Mouse (Mus musculus) forebrain, embryonic 13.5 days (tissue): ENCODE data around the gene Olah. TPM values are rescaled to one million over a fixed set of nuclear protein-coding genes. Genes with fewer than 3 reads are reported as not detected.

ENCODE experiments used
- ATAC-seq: fragments of 200-750 bp; cut with Nextera tagmentation; 2 replicates; pipeline ENCODE4 v1.8.0; 2017
- H3K27ac ChIP-seq: fragments of 300-500 bp; sonication (generic); 2 replicates; pipeline ENCODE4 v1.5.1; 2015; ENCODE audit warnings: inconsistent platforms, mild to moderate bottlenecking, moderate library complexity
- H3K27me3 ChIP-seq: fragments of 300-500 bp; sonication (generic); 2 replicates; pipeline ENCODE4 v1.6.1; 2015; ENCODE audit warnings: mild to moderate bottlenecking, inconsistent platforms
- H3K36me3 ChIP-seq: fragments of 300-500 bp; sonication (generic); 2 replicates; pipeline ENCODE4 v1.6.1; 2015; ENCODE audit warnings: mild to moderate bottlenecking, inconsistent platforms; ENCODE audit not compliant: poor library complexity, severe bottlenecking
- H3K4me1 ChIP-seq: fragments of 300-500 bp; sonication (generic); 2 replicates; pipeline ENCODE4 v1.6.1; 2015; ENCODE audit warnings: inconsistent platforms
- H3K4me2 ChIP-seq: fragments of 300-500 bp; sonication (generic); 2 replicates; pipeline ENCODE4 v1.6.1; 2015; ENCODE audit warnings: inconsistent platforms, mild to moderate bottlenecking, moderate library complexity
- H3K4me3 ChIP-seq: fragments of 300-500 bp; sonication (generic); 2 replicates; pipeline ENCODE4 v1.5.1; 2015; ENCODE audit warnings: mild to moderate bottlenecking, inconsistent platforms
- H3K9ac ChIP-seq: fragments of 300-500 bp; sonication (generic); 2 replicates; pipeline ENCODE4 v1.6.1; 2015; ENCODE audit warnings: mild to moderate bottlenecking, inconsistent platforms
- H3K9me3 ChIP-seq: fragments of 300-500 bp; sonication (generic); replicated peaks from 2 replicates; pipeline ENCODE4 v1.6.1; 2016; ENCODE audit warnings: inconsistent platforms
- WGBS: fragments of 180-500 bp; shearing (Covaris S2); methylation state at CpG from one replicate; pipeline ENCODE4 v1.1.7; 2015; 5-methylcytosine and 5-hydroxymethylcytosine counted together
- polyA plus RNA-seq: library from polyadenylated mRNA; unstranded; fragments of >200 nt; fragmentation: Nextera tagmentation; extraction: Ambion mirVana; gene quantifications from 2 replicates; pipeline ENCODE4 v1.2.1, GENCODE M21; 2015

Olah gene
- polyA plus RNA-seq, 1 experiment from 2014 or later, result not detected

- Histone ChIP-seq H3K27me3 (peaks cover 18% of the 10 kb centered on the region; the same call in 1 of the 2 replicates), H3K36me3 (no peaks in the 10 kb centered on the region), H3K9ac (peak within 1 kb of the TSS; percentile 43; the same call in 1 of the 2 replicates), H3K4me1 (peaks cover 22% of the 10 kb centered on the region), H3K9me3 (no peaks in the 10 kb centered on the region), H3K4me3 (peak within 1 kb of the TSS; percentile 27), H3K4me2 (peak within 1 kb of the TSS; percentile 66), H3K27ac (no peak within 1 kb of the TSS)
- WGBS, result 4% methylated on average over 20 of the region's 20 CpGs
- no peak for ATAC-seq
Measured at GRCm38 (mm10) chr2:3335611-3336301, 61.3 kb downstream of the Olah start, which contains the start of gene Acbd7. Gene Acbd7, plus strand, starts transcription at chr2:3336168.

- Histone ChIP-seq H3K4me1 (peaks cover 22% of the 10 kb centered on the region), H3K4me2 (no peak overlapping the region), H3K27me3 (peaks cover 18% of the 10 kb centered on the region; the same call in 1 of the 2 replicates), H3K36me3 (peaks cover 6% of the 10 kb centered on the region), H3K9me3 (no peaks in the 10 kb centered on the region), H3K9ac (no peak overlapping the region), H3K27ac (no peak overlapping the region), H3K4me3 (no peak overlapping the region)
- whole genome bisulfite sequencing, result 91% methylated on average over 12 of the region's 12 CpGs
- no peak for ATAC-seq
Measured at GRCm38 (mm10) chr2:3333761-3334160, 63.2 kb downstream of the Olah start.

- Histone ChIP-seq H3K9me3 (no peaks in the 10 kb centered on the region), H3K36me3 (peaks cover 16% of the 10 kb centered on the region), H3K4me3 (peak within 1 kb of the TSS; percentile 66), H3K4me2 (peak within 1 kb of the TSS; percentile 75), H3K27me3 (peaks cover 15% of the 10 kb centered on the region; the same call in 1 of the 2 replicates), H3K9ac (peak within 1 kb of the TSS; percentile 75), H3K4me1 (peaks cover 22% of the 10 kb centered on the region), H3K27ac (peak within 1 kb of the TSS; percentile 57)
- ATAC-seq, result peak; percentile 98
- WGBS, result under 1% methylated on average over 45 of the region's 45 CpGs
Measured at GRCm38 (mm10) chr2:3332484-3333242, 64.3 kb downstream of the Olah start, which contains the start of gene Rpp38. Gene Rpp38, minus strand, starts transcription at chr2:3332643.

- no peak; the same call in 1 of the 2 replicates for ATAC-seq
- WGBS, result 1% methylated on average over 21 of the region's 21 CpGs
- H3K27me3 ChIP-seq, result peaks cover 11% of the 10 kb centered on the region; the same call in 1 of the 2 replicates
Measured at GRCm38 (mm10) chr2:3332056-3332455, 65.0 kb downstream of the Olah start.

GRCm38 (mm10) chr2:3331071-3331703 lies 65.8 kb downstream of the Olah start:
- Histone ChIP-seq H3K9me3 (no peaks in the 10 kb centered on the region), H3K9ac (peak overlapping the region; percentile 75), H3K27ac (no peak overlapping the region), H3K4me1 (peaks cover 20% of the 10 kb centered on the region), H3K4me2 (peak overlapping the region; percentile 75), H3K27me3 (peaks cover 4% of the 10 kb centered on the region; the same call in 1 of the 2 replicates), H3K4me3 (peak overlapping the region; percentile 66), H3K36me3 (peaks cover 21% of the 10 kb centered on the region)
- no peak for ATAC-seq
- WGBS, result 84% methylated on average over 5 of the region's 5 CpGs

More at GRCm38 (mm10) chr2:3332056-3332455, 65.0 kb downstream of the Olah start:
- H3K4me1 ChIP-seq, result peaks cover 22% of the 10 kb centered on the region
- peak overlapping the region; percentile 57 for H3K27ac ChIP-seq
- peak overlapping the region; percentile 75 for H3K4me2 ChIP-seq
- H3K9me3 ChIP-seq, result no peaks in the 10 kb centered on the region
- peak overlapping the region; percentile 75 for H3K9ac ChIP-seq
- peaks cover 16% of the 10 kb centered on the region for H3K36me3 ChIP-seq
- peak overlapping the region; percentile 66 for H3K4me3 ChIP-seq

- H3K4me3 ChIP-seq, result no peak overlapping the region
- no peak for ATAC-seq
- H3K36me3 ChIP-seq, result peaks cover 55% of the 10 kb centered on the region
Measured at GRCm38 (mm10) chr2:3327351-3327750, 69.7 kb downstream of the Olah start.

GRCm38 (mm10) chr2:3326547-3326946 lies 70.5 kb downstream of the Olah start:
- H3K36me3 ChIP-seq, result peaks cover 62% of the 10 kb centered on the region
- WGBS, result 91% methylated on average over 1 of the region's 1 CpGs

More at GRCm38 (mm10) chr2:3327351-3327750, 69.7 kb downstream of the Olah start:
- no peak overlapping the region for H3K9ac ChIP-seq
- no peaks in the 10 kb centered on the region for H3K9me3 ChIP-seq
- H3K4me1 ChIP-seq, result peaks cover 11% of the 10 kb centered on the region
- H3K27me3 ChIP-seq, result no peaks in the 10 kb centered on the region
- WGBS, result 44% methylated on average over 1 of the region's 1 CpGs
- no peak overlapping the region for H3K27ac ChIP-seq
- no peak overlapping the region for H3K4me2 ChIP-seq

GRCm38 (mm10) chr2:3324381-3325130 lies 72.5 kb downstream of the Olah start:
- WGBS, result 93% methylated on average over 7 of the region's 7 CpGs
- no peak for ATAC-seq
- H3K4me3 ChIP-seq, result no peak overlapping the region
- no peak overlapping the region for H3K9ac ChIP-seq
- H3K27me3 ChIP-seq, result no peaks in the 10 kb centered on the region
- H3K36me3 ChIP-seq, result peaks cover 78% of the 10 kb centered on the region
- no peak overlapping the region for H3K27ac ChIP-seq
- no peaks in the 10 kb centered on the region for H3K4me1 ChIP-seq
- H3K4me2 ChIP-seq, result no peak overlapping the region
- no peaks in the 10 kb centered on the region for H3K9me3 ChIP-seq

More at GRCm38 (mm10) chr2:3326547-3326946, 70.5 kb downstream of the Olah start:
- H3K9ac ChIP-seq, result no peak overlapping the region
- no peak overlapping the region for H3K27ac ChIP-seq
- no peaks in the 10 kb centered on the region for H3K9me3 ChIP-seq
- H3K27me3 ChIP-seq, result no peaks in the 10 kb centered on the region
- no peak overlapping the region for H3K4me3 ChIP-seq
- no peak overlapping the region for H3K4me2 ChIP-seq
- no peak for ATAC-seq
- H3K4me1 ChIP-seq, result peaks cover 7% of the 10 kb centered on the region

GRCm38 (mm10) chr2:3323132-3323531 lies 73.9 kb downstream of the Olah start:
- Histone ChIP-seq H3K9me3 (no peaks in the 10 kb centered on the region), H3K36me3 (peaks cover 80% of the 10 kb centered on the region), H3K27ac (no peak overlapping the region), H3K4me3 (no peak overlapping the region), H3K4me2 (no peak overlapping the region), H3K4me1 (no peaks in the 10 kb centered on the region), H3K9ac (no peak overlapping the region), H3K27me3 (no peaks in the 10 kb centered on the region)
- no peak for ATAC-seq
- WGBS, result 98% methylated on average over 2 of the region's 2 CpGs

GRCm38 (mm10) chr2:3305426-3306025 lies 91.5 kb downstream of the Olah start:
- no peak for ATAC-seq
- Histone ChIP-seq H3K4me2 (no peak overlapping the region), H3K27ac (no peak overlapping the region), H3K4me3 (no peak overlapping the region), H3K9ac (no peak overlapping the region), H3K9me3 (no peaks in the 10 kb centered on the region), H3K36me3 (peaks cover 17% of the 10 kb centered on the region), H3K4me1 (no peaks in the 10 kb centered on the region), H3K27me3 (no peaks in the 10 kb centered on the region)
- 87% methylated on average over 3 of the region's 3 CpGs for WGBS

GRCm38 (mm10) chr2:3295826-3296225 lies 101.2 kb downstream of the Olah start:
- H3K36me3 ChIP-seq, result no peaks in the 10 kb centered on the region
- H3K4me2 ChIP-seq, result no peak overlapping the region
- no peak overlapping the region for H3K4me3 ChIP-seq
- no peaks in the 10 kb centered on the region for H3K9me3 ChIP-seq
- no peaks in the 10 kb centered on the region for H3K4me1 ChIP-seq
- no peaks in the 10 kb centered on the region for H3K27me3 ChIP-seq
- WGBS, result 90% methylated on average over 7 of the region's 7 CpGs
- no peak for ATAC-seq
- no peak overlapping the region for H3K27ac ChIP-seq
- no peak overlapping the region for H3K9ac ChIP-seq
